Mouse (Mus musculus) G1E (cell line): Measurements from ENCODE around the gene Fam71f2.

ENCODE experiments used
- CTCF ChIP-seq: IDR thresholded peaks from 2 replicates; pipeline ENCODE4 v1.5.1; 2012; ENCODE audit warnings: low read depth, low read length, inconsistent platforms, mixed read lengths
- GATA1 ChIP-seq: IDR thresholded peaks from 2 replicates; pipeline ENCODE4 v1.6.1; 2012; ENCODE audit warnings: borderline replicate concordance, low read length, inconsistent platforms, mixed read lengths
- GATA2 ChIP-seq: IDR thresholded peaks from 2 replicates; pipeline ENCODE4 v1.6.1; 2012; ENCODE audit warnings: low read depth, low read length, inconsistent platforms, borderline replicate concordance
- TAL1 ChIP-seq: conservative IDR thresholded peaks from 2 replicates; pipeline ENCODE4 v1.6.1; 2012; ENCODE audit warnings: low read depth, low read length, inconsistent platforms, mixed read lengths

- no peak for TF ChIP-seq GATA1
- TF ChIP-seq CTCF = no peak
- TF ChIP-seq GATA2 = no peak
- TF ChIP-seq TAL1 = no peak
Measured at GRCm38 (mm10) chr6:29276746-29277145, 2.6 kb upstream of the Fam71f2 start.
